Mouse (Mus musculus): Measurements from ENCODE around the gene 2200002D01Rik.
A peak's percentile ranks its signal among the peaks of the same experiment; 100 is the strongest.
"Not testable (repeated sequence)": the region's sequence is repeated elsewhere in the genome, so short reads cannot be mapped to it uniquely, and the experiment has no call there.

Gene 2200002D01Rik

DNA sequence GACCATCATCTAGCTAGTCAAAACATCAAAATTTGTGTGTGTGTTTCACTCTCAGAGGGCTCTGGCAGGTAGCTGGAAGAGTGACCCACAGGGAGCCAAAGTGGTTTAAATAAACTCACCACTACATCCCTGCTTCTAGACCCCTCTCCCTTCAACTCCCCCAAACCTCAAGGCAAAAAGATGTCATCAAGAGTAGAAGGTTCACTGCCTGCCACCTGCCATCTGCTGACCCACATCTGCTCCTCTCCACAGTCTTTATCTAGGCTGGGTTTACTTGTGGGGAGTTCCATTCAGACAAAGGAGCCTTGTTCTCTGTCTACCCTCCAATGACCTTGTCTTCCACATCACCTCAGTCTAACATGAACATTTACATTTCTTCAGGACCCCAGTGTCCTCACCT is 31.0 kb upstream of the 2200002D01Rik start:
- peak; percentile 29 to 49 for DNase-seq

DNA sequence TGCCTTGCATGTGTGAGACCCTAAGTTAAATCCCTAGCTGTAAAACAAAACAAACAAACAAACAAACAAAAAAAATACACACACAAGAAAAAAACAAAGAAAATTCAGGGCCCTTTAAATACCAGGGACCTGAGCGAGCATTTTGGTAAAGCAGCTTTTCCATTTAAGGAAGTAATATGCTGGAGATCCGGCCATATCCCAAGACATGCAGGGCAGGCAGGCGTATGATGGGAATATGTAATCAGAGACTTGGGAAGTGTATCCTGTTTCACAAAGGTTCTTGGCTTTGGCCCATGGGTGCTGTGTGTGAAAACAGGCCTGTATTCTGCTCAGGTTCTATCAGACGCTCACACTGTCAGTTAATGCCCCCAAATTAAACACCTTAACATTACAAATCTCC is 29.2 kb upstream of the 2200002D01Rik start:
- no peak for DNase-seq

DNA sequence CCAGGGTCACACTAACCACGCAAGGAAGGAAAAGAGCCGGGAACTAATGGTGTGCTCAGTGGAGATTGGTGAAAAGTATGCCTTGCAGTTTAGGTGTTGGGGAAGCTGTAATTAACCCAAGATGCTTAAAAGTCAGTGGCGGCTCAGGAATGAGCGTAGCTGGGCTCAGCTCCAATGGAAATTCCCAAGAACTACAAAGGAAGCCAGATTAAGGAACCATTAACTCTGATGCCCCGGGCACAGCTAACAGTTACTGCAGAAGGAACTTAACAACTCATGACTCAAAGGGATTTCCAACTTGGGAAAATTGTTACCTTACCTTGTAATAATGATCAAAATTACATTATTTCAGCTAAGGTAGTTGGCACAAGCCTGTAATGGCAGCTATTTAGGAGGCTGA is 28.4 kb upstream of the 2200002D01Rik start:
- DNase-seq: no peak

DNA sequence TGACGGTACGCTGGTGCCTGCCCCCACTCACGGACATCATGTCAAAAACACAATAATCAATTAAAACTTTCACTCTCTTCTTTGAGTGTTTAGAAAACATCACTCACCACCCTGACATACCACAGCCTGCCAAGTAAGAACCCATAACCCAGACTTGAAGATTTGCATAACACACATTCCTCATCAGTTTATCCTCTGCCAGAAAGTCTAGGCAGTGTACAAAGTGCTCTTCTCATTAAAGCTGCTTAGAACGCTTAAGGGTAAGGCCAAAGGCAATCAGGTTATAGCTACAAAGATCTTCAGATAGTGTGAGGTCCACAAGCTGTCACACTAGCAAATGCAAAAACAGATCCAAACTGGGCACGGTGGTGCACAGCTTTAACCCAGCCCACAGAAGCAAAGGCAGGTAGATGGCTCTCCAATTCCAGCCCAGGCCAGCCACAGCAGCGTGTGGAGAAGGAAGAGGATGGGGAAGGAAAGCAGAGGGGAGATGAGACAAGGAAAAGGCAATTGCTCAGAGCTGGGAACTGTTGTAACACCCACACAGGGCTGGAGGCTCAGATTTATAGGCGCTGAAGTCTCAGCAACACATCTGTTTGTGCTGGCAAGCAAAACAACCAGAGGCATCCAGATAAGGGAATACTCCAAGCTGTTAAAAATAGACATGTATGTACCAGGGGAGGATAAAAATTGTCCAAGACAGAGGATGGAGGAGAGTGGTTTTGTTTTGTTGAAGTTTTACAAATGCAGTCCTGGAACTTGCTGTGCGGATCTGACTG is 23.6 kb upstream of the 2200002D01Rik start:
- no peak for DNase-seq

DNA sequence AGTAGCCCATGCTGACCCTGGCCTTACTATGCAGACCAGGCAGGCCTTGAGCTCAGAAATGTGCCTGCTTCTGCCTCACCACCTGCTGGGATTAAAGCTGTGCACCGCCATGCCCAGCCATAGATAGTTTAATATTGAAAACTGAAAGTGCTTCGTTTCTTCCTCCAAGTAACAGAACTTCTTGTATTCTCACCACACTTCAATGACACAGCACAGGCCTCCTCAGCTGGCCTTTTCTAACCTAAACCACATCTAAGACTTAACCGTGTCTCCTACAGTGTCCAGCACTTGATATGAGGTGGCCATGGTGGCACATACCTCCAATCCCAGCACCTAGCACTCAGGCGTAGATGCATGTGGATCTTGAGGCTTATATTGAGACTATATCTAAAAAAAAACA is 22.2 kb upstream of the 2200002D01Rik start:
- DNase-seq: no peak

DNA sequence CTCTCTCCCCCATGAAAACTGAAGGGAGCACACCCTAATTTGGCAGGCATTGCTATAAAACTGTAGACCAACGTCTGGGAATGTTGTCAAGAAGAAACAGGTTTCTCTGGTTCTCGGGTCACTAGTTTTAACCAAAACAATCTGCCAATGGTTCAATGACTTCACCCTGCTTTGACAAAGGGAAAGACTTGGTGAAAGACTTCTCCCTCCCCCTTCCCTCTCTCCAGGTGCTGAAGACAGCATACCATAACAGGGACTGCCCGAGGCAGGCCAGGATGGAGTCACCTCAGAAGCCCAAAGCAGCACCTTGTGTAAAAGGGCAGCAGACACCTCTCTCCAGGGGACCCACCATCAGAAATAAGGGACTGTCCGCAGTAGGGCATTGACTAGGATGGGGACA is 18.7 kb upstream of the 2200002D01Rik start:
- DNase-seq: no peak

DNA sequence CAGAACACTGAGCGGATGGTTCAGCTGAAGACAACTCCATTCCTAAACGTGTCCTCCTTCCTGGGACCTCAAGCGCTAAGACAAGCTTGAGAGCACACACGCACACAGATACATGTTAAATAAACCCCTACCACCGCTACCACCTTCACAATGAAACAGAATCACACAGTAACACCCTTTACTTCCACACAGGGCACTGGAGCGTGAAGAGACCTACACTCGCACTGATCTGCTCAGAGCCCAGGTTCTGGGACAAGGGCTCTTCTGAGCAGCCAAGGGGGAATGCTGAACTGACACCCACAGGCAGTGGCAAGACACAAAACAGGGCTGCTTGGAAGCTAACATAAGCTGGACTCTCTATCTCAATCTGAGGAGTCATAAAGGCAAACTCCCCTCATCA is 17.4 kb upstream of the 2200002D01Rik start:
- no peak for DNase-seq

DNA sequence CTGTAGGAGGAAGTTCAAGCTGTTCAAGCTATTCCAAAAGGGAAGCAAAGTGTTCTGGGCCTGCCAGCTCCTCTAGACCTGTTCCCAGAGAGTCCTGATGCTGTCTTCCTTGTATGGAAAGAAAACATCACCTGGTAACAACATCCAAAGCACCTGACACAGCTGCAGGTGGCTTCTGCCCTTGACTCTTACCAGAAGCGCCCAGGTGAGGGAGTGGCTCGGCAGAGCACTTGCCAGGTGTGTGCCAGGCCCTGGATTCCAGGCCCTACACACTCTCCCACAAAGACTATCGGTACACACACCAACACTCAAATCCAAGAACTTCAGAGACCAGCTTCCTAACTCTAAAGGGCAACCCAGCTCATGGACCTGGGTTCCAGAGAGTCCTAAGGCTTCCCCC is 15.6 kb upstream of the 2200002D01Rik start:
- DNase-seq: no peak

DNA sequence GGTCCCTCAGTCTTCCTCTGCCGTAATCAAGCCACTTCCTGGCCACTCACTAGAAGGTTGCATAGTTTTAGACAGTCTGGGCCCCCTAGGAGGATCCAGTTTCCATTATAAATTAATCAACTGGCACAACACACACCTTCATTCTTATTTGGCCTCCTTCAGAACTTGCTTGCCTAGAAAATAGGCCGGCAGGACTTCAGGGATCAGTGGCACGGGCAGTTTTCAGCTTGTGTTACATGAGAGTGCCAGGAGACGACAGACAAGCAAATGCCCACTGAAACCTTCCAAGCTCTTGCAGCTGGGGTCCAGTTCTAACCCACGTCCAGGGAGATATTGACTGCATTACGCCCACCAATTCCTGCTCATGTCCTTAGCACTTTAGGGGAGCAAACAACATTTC is 13.9 kb upstream of the 2200002D01Rik start:
- DNase-seq: no peak

DNA sequence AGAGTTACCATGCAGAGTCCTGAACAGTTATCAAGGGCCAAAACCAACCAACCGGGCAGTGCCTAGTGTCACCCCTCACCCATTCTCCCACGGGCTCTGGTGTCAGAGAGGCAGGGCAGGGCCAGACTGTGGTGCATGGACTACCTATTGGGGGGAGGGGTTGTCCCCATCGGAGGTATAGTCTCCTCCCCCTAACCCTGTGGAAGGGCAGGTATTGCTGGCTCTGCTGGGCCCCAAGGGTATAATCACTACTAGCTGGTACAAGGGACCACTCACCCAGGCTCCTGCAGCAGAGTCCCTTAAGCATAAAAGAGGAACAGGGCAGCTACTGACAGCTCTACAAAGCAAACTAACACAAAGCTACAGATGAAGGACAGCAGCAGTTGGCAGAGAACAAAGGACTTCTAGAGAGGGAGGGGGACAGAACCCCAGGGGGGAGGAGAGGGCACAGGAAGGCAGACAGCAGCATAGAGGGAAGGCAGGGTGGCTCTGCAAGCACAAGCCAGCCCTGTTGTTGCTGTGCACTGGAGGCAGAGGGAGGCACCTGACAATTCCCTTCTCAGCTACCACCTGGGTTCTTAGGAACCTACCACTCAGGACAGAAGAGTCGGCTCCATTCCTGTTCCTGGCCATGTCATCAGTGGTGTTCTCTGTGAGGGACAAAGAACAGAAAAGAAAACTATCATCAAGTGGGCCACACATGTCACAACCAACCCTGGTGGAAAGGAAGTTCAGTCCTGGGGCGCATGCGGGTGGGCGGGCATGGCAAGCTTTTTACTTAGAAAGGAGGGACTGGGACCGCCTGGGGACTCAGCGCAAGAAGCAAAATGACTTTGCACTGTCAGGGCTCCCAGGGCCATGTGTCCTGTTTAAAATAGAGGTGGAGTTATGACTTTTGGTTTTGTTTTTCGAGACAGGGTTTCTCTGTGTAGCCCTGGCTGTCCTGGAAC is 11.8 kb upstream of the 2200002D01Rik start:
- peak; percentile 35 to 57 for DNase-seq

DNA sequence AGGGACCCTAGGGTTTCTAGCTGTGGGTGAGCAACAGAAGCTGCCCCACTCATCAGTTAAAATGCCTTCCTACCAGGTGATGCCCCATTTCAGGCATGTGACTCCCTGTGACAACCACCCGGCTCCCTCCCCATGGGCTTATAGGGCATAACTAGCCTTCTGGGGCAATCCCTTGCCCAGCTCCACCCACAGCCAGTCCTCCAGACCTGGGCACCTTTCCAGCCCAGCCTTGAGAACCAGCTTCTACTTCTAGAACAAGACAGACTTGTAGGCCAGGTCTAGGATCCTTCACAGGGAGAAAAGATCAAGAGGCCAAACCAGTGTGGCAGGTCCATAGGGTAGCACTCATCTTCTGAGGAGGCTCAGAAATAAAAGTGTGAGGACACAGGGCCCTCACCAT is 9.1 kb upstream of the 2200002D01Rik start:
- DNase-seq: no peak

DNA sequence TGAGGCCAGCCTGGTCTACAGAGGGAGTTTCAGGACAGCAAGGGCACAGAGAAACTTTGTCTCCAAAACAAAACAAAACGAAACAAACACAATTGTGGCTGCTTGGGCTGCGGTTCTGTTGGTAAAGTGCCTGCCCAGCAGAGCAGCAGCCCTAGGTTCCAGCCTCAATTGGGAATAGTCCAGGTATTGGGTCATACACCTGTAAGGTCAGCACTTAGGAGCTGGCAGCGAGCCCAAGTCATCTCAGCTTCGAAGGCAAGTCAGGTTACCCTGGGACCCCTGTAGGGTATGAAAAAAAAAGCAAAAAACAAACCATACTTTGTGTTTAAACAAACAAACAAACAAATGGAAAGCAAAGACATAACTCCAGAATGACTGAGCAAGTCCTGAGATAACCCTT is 7.6 kb upstream of the 2200002D01Rik start:
- no peak for DNase-seq

DNA sequence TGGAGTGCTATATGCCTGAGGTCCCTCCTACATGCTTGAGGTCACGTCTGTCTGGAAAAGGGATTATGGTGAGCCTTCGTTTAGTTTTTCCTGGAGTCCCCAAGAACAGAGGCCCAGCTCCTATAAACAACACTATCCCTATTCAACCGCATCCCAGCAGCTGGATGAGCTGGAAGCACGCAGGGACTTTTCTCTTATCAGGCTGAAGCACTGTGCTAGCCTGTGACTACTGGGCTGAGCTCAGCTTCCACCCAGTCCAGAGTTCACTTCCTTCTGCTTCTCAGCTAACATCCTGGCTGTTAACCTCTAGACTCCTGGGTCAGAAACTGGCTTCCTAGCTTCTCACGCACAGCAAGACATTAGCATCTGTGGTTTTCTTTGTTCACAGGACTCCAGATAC is 5.6 kb upstream of the 2200002D01Rik start:
- no peak for DNase-seq

DNA sequence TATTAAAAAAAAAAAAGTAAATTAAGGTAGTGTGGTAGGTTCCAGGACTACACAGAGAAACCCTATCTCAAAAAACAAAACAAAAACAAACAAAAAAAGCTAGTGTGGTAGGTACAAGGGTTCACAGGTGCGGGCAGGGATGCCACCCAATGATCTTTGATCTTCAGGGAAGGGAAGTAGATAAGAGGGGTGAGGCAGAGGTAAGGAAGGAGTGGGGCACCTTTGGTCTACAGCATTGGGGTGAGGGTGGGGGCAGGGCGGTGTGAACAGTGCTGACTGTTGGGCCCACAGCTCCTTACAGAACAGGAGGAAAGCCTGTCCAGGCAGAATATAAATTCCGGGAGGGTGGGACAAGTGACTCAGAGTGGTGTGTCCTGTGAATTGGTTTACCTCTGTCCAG is 2.9 kb upstream of the 2200002D01Rik start:
- peak; percentile 60 to 74 for DNase-seq

DNA sequence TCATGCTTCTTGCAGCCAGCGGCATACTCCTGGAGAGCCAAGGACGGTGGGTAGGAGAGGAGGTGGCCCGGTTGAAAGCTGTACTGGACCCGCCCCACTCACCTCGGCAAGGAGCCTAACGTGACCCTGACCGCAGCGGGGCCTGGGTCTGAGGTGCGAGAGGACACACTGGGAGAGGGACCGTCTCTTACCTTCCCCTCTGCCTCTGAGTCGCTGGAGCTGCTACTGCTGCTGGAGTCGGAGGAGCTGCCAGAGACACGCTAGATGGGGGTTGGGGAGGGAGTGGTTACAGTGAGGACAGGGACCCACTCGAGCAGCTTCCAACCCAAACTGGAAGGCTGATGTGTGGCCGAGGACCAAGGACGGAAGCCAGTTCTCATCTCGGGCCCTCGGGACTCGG is 560 bp downstream of the 2200002D01Rik start:
- peak in 1 of 2 experiments; percentile 43 for DNase-seq

DNA sequence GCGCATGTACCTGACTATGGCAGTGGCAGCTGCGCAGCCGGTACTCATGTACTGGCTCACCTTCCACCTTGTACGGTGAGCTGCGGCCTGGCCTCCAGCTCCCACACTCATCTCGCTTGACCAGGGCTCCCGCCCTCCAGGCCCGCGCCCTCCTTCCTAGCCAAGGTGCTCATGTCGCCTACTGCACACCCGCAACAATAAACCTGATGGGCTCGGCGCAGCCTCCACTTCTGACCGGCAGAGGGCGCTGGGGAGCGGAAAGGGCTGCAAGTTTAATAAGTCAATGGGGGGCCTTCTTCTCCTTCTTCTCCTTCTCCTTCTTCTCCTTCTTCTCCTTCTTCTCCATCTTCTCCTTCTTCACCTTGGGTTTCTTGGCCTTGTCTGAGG is 959 bp downstream of the 2200002D01Rik start:
- DNase-seq: peak; percentile 83 to 87

DNA sequence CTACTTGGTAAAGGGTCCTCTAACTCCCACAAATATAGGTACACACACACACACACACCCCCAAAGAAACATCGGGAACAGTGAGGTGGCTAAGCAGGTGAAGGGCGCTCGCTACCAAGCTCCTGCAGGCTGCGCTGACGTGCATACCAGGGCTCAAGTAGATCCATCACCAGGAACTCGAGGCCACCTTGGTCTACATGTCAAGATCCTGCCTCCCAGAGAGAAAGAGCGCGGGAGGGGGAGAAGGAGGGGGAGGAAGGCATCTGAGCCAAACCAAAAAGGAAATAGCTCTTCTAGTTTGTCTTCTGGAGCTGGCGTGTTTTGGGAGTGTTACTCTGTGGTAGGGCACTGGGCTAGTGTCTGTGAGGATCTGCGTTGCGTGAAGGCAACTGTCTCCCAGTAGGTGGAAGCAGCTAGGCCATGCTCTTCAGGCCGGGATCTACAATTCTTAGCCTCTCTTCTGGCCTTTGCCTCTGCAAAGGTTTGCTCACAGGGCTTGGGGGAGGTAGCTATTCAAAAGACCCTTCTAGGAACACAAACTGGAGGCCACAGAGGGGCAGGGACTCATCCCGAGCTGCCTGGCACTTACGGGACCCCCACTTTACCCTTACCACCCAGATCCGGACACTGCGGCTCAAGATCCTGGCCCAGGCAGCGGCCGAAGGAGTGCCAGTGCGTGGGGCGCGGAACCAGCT is 1.5 kb downstream of the 2200002D01Rik start:
- DNase-seq: no peak

DNA sequence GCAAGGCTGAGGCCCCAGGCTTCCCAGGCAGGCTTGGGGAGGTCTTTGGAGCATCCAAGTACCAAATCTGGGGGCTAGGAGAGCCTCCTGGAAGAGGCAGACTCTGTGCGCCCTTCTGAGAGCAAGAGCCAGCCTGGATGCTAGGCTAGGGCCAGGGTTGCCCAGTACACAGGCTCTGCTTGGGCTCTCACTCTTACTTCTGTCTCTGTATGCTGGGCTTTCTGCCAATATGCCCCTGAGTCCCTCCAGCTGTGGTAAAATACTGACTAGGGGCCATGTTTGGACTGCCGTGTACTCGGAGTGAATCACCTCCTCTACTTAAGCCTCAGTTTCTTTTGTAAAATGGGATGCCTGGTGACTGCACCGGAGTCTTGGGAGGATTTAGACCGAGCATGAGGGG is 2.3 kb downstream of the 2200002D01Rik start:
- no peak for DNase-seq

DNA sequence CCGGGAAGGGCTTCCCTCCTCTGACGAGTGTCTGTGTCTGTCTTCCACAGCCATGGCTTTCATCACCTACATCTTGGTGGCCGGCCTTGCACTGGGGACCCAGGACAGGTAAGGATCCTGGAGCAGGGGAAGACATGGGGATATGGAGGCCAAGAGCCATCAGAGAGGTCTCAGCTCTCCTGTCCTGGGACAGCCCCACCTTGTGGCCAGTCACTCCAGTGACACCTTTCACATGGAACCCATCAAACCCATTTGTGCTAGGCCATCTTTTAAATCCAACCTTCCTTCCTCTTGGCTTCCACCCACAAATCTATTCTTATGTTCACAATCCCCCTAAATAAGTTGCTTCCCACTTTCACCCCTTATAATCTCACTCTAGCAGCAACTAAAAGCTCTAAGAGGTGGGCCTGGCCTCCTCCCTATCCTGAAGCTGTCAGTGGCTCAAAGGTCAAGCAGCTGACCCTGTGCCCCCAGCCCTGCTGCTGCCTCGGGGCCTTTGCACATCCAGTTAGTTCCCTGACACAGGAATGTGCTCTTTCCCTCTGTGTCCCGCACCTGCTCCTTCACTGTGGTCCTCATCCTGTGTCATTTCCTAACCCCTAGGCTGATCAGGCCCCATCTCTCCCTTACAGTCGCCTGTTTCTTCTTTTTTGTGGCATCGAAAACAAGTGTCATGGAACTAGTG is 3.4 kb downstream of the 2200002D01Rik start:
- peak; percentile 36 to 46 for DNase-seq

DNA sequence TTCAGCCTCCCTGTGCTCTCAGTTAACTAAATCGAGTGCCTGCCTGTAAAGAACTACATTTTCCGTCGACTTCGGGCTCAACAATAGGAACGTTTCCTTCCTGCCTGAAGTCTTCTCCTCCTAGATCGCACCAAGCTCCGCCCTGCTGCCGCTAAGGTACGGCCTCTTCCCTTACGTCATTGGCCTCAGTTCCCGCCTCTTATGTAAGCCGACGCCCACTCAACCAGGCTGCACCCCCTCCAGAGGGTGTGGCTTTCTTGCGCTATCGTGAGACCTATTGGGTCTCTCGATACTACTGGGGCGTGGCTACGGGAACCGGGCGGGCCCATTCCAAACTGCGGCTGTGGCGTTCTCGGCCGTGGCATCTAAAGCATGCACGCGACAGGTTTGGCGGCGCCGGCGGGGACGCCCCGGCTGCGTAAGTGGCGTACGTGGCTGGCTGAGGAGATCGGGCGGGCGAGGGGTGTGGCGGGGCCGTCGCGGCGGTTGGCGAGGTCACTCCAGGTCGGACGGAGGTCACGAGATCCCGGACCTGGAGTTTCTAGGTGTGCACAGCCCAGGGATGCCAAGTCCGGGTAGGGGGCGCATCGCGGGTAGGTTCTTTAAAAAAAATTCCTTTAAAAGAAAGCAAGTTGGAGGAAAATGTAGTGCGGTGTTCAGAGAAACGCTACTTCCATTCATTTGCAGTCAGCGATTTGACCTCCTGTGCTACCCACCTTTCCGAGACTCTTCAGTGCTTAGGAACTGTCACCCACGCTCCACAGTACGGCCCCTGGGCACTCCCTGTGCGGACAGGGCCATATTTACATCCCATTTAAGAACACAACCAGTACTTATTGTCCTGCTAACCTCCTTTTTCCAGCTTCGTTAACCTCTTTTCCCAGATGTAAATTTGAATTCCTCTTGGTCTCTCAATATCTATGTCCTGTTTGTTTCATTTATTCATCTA is 10.0 kb downstream of the 2200002D01Rik start, which contains the start of gene Yif1b:
Gene Yif1b (plus strand): TSS at position 311 of the 949 bp plus-strand sequence.
- peak; percentile 98 to 99 for DNase-seq

DNA sequence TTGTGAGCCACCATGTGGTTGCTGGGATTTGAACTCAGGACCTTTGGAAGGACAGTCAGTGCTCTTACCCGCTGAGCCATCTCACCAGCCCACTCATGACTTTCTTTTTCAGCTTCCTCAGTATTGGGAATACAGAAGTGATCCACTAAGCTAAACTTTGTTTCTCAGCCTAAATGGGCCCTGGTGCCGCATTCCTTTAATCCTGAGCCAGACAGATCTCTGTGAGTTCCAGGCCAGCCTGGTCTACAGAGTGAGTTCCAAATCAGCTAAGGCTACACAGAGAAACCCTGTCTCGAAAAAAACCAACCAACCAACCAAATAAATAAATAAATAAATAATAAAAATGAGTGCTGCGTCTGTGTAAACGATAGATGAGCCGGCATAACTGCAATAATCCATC is 10.7 kb downstream of the 2200002D01Rik start:
- not testable (repeated sequence) for DNase-seq
